Mouse (Mus musculus): Measurements from ENCODE around the gene Unc13b. TPM values are rescaled to one million over a fixed set of nuclear protein-coding genes. Genes with fewer than 3 reads are reported as not detected.

Gene Unc13b
- polyA plus RNA-seq, 1 experiment = 65.5 TPM

GRCm38 (mm10) chr4:43052627-43053026 is 6.1 kb upstream of the Unc13b start:
- peak; percentile 75 for DNase-seq (ENCODE audit: low read depth)
- TF ChIP-seq CTCF (IDR thresholded peaks at IDR 0.05; ENCODE audit: borderline replicate concordance, extremely low read depth, insufficient read depth, insufficient read length) (peak; percentile 51; the same call in 1 of the 2 replicates), POLR2A (IDR thresholded peaks at IDR 0.05; ENCODE audit: borderline replicate concordance, extremely low read depth, insufficient read depth, insufficient read length, poor library complexity, severe bottlenecking) (no peak)

GRCm38 (mm10) chr4:43057654-43058053 is 1.1 kb upstream of the Unc13b start:
- TF ChIP-seq CTCF (IDR thresholded peaks at IDR 0.05; ENCODE audit: borderline replicate concordance, extremely low read depth, insufficient read depth, insufficient read length) = no peak
- TF ChIP-seq POLR2A (IDR thresholded peaks at IDR 0.05; ENCODE audit: borderline replicate concordance, extremely low read depth, insufficient read depth, insufficient read length, poor library complexity, severe bottlenecking) = no peak
- no peak for DNase-seq (ENCODE audit: low read depth)

- DNase-seq (ENCODE audit: low read depth) = no peak
- TF ChIP-seq CTCF (IDR thresholded peaks at IDR 0.05; ENCODE audit: borderline replicate concordance, extremely low read depth, insufficient read depth, insufficient read length) (no peak), POLR2A (IDR thresholded peaks at IDR 0.05; ENCODE audit: borderline replicate concordance, extremely low read depth, insufficient read depth, insufficient read length, poor library complexity, severe bottlenecking) (no peak)
Observed at GRCm38 (mm10) chr4:43058392-43058752, 381 bp upstream of the Unc13b start.

- DNase-seq (ENCODE audit: low read depth) = no peak
Observed at GRCm38 (mm10) chr4:43059697-43060096, 944 bp downstream of the Unc13b start.

GRCm38 (mm10) chr4:43060286-43060685 is 1.5 kb downstream of the Unc13b start:
- TF ChIP-seq POLR2A (IDR thresholded peaks at IDR 0.05; ENCODE audit: borderline replicate concordance, extremely low read depth, insufficient read depth, insufficient read length, poor library complexity, severe bottlenecking) = no peak
- DNase-seq (ENCODE audit: low read depth) = peak; percentile 56

More at GRCm38 (mm10) chr4:43059697-43060096, 944 bp downstream of the Unc13b start:
- TF ChIP-seq POLR2A (IDR thresholded peaks at IDR 0.05; ENCODE audit: borderline replicate concordance, extremely low read depth, insufficient read depth, insufficient read length, poor library complexity, severe bottlenecking) (no peak), CTCF (IDR thresholded peaks at IDR 0.05; ENCODE audit: borderline replicate concordance, extremely low read depth, insufficient read depth, insufficient read length) (no peak)

GRCm38 (mm10) chr4:43065471-43065870 is 6.7 kb downstream of the Unc13b start:
- no peak for DNase-seq (ENCODE audit: low read depth)
- no peak for TF ChIP-seq CTCF (IDR thresholded peaks at IDR 0.05; ENCODE audit: borderline replicate concordance, extremely low read depth, insufficient read depth, insufficient read length)
- TF ChIP-seq POLR2A (IDR thresholded peaks at IDR 0.05; ENCODE audit: borderline replicate concordance, extremely low read depth, insufficient read depth, insufficient read length, poor library complexity, severe bottlenecking) = no peak

- DNase-seq (ENCODE audit: low read depth) = no peak
- TF ChIP-seq CTCF (IDR thresholded peaks at IDR 0.05; ENCODE audit: borderline replicate concordance, extremely low read depth, insufficient read depth, insufficient read length) = no peak
- TF ChIP-seq POLR2A (IDR thresholded peaks at IDR 0.05; ENCODE audit: borderline replicate concordance, extremely low read depth, insufficient read depth, insufficient read length, poor library complexity, severe bottlenecking) = no peak
Observed at GRCm38 (mm10) chr4:43074923-43075322, 16.2 kb downstream of the Unc13b start.

- peak; percentile 17 for DNase-seq (ENCODE audit: low read depth)
- TF ChIP-seq POLR2A (IDR thresholded peaks at IDR 0.05; ENCODE audit: borderline replicate concordance, extremely low read depth, insufficient read depth, insufficient read length, poor library complexity, severe bottlenecking) = no peak
- TF ChIP-seq CTCF (IDR thresholded peaks at IDR 0.05; ENCODE audit: borderline replicate concordance, extremely low read depth, insufficient read depth, insufficient read length) = no peak
Observed at GRCm38 (mm10) chr4:43078071-43078718, 19.4 kb downstream of the Unc13b start.

- DNase-seq (ENCODE audit: low read depth) = no peak
- TF ChIP-seq POLR2A (IDR thresholded peaks at IDR 0.05; ENCODE audit: borderline replicate concordance, extremely low read depth, insufficient read depth, insufficient read length, poor library complexity, severe bottlenecking) (no peak), CTCF (IDR thresholded peaks at IDR 0.05; ENCODE audit: borderline replicate concordance, extremely low read depth, insufficient read depth, insufficient read length) (no peak)
Observed at GRCm38 (mm10) chr4:43082458-43082857, 23.7 kb downstream of the Unc13b start.

GRCm38 (mm10) chr4:43089950-43090349 is 31.2 kb downstream of the Unc13b start:
- no peak for TF ChIP-seq CTCF (IDR thresholded peaks at IDR 0.05; ENCODE audit: borderline replicate concordance, extremely low read depth, insufficient read depth, insufficient read length)
- no peak for TF ChIP-seq POLR2A (IDR thresholded peaks at IDR 0.05; ENCODE audit: borderline replicate concordance, extremely low read depth, insufficient read depth, insufficient read length, poor library complexity, severe bottlenecking)
- no peak for DNase-seq (ENCODE audit: low read depth)

GRCm38 (mm10) chr4:43091183-43091582 is 32.4 kb downstream of the Unc13b start:
- no peak for TF ChIP-seq CTCF (IDR thresholded peaks at IDR 0.05; ENCODE audit: borderline replicate concordance, extremely low read depth, insufficient read depth, insufficient read length)
- TF ChIP-seq POLR2A (IDR thresholded peaks at IDR 0.05; ENCODE audit: borderline replicate concordance, extremely low read depth, insufficient read depth, insufficient read length, poor library complexity, severe bottlenecking) = no peak
- no peak for DNase-seq (ENCODE audit: low read depth)

- no peak for DNase-seq (ENCODE audit: low read depth)
- TF ChIP-seq POLR2A (IDR thresholded peaks at IDR 0.05; ENCODE audit: borderline replicate concordance, extremely low read depth, insufficient read depth, insufficient read length, poor library complexity, severe bottlenecking) (no peak), CTCF (IDR thresholded peaks at IDR 0.05; ENCODE audit: borderline replicate concordance, extremely low read depth, insufficient read depth, insufficient read length) (no peak)
Observed at GRCm38 (mm10) chr4:43113491-43113890, 54.7 kb downstream of the Unc13b start.

All from brain, embryonic 14.5 days (tissue).